ENCODE assay signal across 20 mouse cellular contexts in genomic region chr13:16646649-16647048, GRCm38 (mm10).
DNase-seq lines count a peak whose midpoint lies in the region; ATAC-seq and TF ChIP-seq lines count a peak whose summit lies in the region.
"Had no signal": no experiment of that assay in that cellular context is flagged by ENCODE, and none has a peak within 500 bp of the region (broad histone marks: within the 10 kb centered on the region; RNA-seq: fewer than 3 reads in every experiment).

No protein-coding gene starts in this region.

- TF ChIP-seq CTCF in layer of hippocampus, adult 2 months (conservative IDR thresholded peaks at IDR 0.05), result no peak

- peak; percentile 3 to 10 for DNase-seq in cerebellum, postnatal 10 days
- DNase-seq in cerebellum, adult 11-12 months, result no peak
- DNase-seq in layer of hippocampus, adult 2 months (ENCODE audit: low spot score in 2 of 2), result no peak
- DNase-seq in layer of hippocampus, adult 11-12 months (ENCODE audit: low spot score), result no peak
- DNase-seq: adrenal gland, adult 8-10 months; adrenal gland, postnatal 36 days; cerebellum, adult 11 months; gastrocnemius, postnatal 14 days; heart, adult 2 months; kidney, adult 11 months; kidney, adult 9 months had no signal

- no peaks in the 10 kb centered on the region for H3K27me3 ChIP-seq in forebrain, embryonic 16.5 days (replicated peaks; ENCODE audit: control insufficient read depth, insufficient read depth, low read length)
- no peaks in the 10 kb centered on the region for H3K27me3 ChIP-seq in heart, embryonic 12.5 days (replicated peaks)
- H3K27me3 ChIP-seq in hindbrain, embryonic 16.5 days (replicated peaks; ENCODE audit: control insufficient read depth, insufficient read depth, low read length), result no peaks in the 10 kb centered on the region
- H3K27me3 ChIP-seq: CH12.LX; hindbrain, embryonic 15.5 days had no signal

- peak overlapping the region; percentile 89 for H3K27ac ChIP-seq in layer of hippocampus, adult 2 months
- H3K27ac ChIP-seq in forebrain, embryonic 16.5 days (ENCODE audit: low read length), result peak overlapping the region; percentile 68
- H3K27ac ChIP-seq in heart, embryonic 12.5 days (ENCODE audit: poor library complexity, severe bottlenecking), result no peak overlapping the region
- no peak overlapping the region for H3K27ac ChIP-seq in hindbrain, embryonic 16.5 days (ENCODE audit: low read depth, low read length)
- H3K27ac ChIP-seq: embryonic facial prominence, embryonic 10.5 days; heart, adult 2 months; hindbrain, embryonic 10.5 days; hindbrain, embryonic 15.5 days had no signal

- no peaks in the 10 kb centered on the region for H3K36me3 ChIP-seq in forebrain, embryonic 16.5 days (ENCODE audit: control insufficient read depth, insufficient read depth)
- H3K36me3 ChIP-seq in heart, embryonic 12.5 days, result no peaks in the 10 kb centered on the region
- no peaks in the 10 kb centered on the region for H3K36me3 ChIP-seq in hindbrain, embryonic 16.5 days (ENCODE audit: control insufficient read depth, insufficient read depth, low read length)
- H3K36me3 ChIP-seq: embryonic facial prominence, embryonic 10.5 days; hindbrain, embryonic 10.5 days; hindbrain, embryonic 15.5 days had no signal

- H3K9me3 ChIP-seq in forebrain, embryonic 16.5 days (ENCODE audit: control insufficient read depth, low read length), result no peaks in the 10 kb centered on the region
- no peaks in the 10 kb centered on the region for H3K9me3 ChIP-seq in heart, embryonic 12.5 days (replicated peaks)
- H3K9me3 ChIP-seq in hindbrain, embryonic 16.5 days (ENCODE audit: control insufficient read depth, low read length), result no peaks in the 10 kb centered on the region
- H3K9me3 ChIP-seq: embryonic facial prominence, embryonic 10.5 days; hindbrain, embryonic 10.5 days; hindbrain, embryonic 15.5 days had no signal

- H3K4me3 ChIP-seq in layer of hippocampus, adult 2 months, result no peak overlapping the region
- no peak overlapping the region for H3K4me3 ChIP-seq in forebrain, embryonic 16.5 days (replicated peaks; ENCODE audit: low read length)
- H3K4me3 ChIP-seq in heart, embryonic 12.5 days, result no peak overlapping the region
- no peak overlapping the region for H3K4me3 ChIP-seq in hindbrain, embryonic 16.5 days (ENCODE audit: low read length)
- H3K4me3 ChIP-seq: embryonic facial prominence, embryonic 10.5 days; heart, adult 2 months; hindbrain, embryonic 10.5 days; hindbrain, embryonic 15.5 days had no signal

- H3K9ac ChIP-seq in forebrain, embryonic 16.5 days (replicated peaks; ENCODE audit: low read depth, low read length), result no peak overlapping the region
- no peak overlapping the region for H3K9ac ChIP-seq in heart, embryonic 12.5 days
- no peak overlapping the region for H3K9ac ChIP-seq in hindbrain, embryonic 16.5 days (ENCODE audit: low read depth, low read length)
- H3K9ac ChIP-seq: hindbrain, embryonic 15.5 days had no signal

- peaks cover 26% of the 10 kb centered on the region for H3K4me1 ChIP-seq in forebrain, embryonic 16.5 days (replicated peaks; ENCODE audit: control insufficient read depth, insufficient read depth, low read length)
- no peaks in the 10 kb centered on the region for H3K4me1 ChIP-seq in heart, embryonic 12.5 days (replicated peaks)
- no peaks in the 10 kb centered on the region for H3K4me1 ChIP-seq in hindbrain, embryonic 16.5 days (ENCODE audit: control insufficient read depth, insufficient read depth, low read depth, low read length)
- H3K4me1 ChIP-seq: embryonic facial prominence, embryonic 10.5 days; hindbrain, embryonic 10.5 days; hindbrain, embryonic 15.5 days had no signal

- no peak overlapping the region for H3K4me2 ChIP-seq in forebrain, embryonic 16.5 days (ENCODE audit: low read length)
- H3K4me2 ChIP-seq in heart, embryonic 12.5 days, result no peak overlapping the region
- H3K4me2 ChIP-seq in hindbrain, embryonic 16.5 days (ENCODE audit: low read length), result no peak overlapping the region
- H3K4me2 ChIP-seq: heart, embryonic 11.5 days; hindbrain, embryonic 15.5 days had no signal

- ATAC-seq in forebrain, embryonic 16.5 days, result no peak
- no peak for ATAC-seq in heart, embryonic 12.5 days (ENCODE audit: insufficient number of reproducible peaks, low FRiP score)
- no peak for ATAC-seq in hindbrain, embryonic 16.5 days
- ATAC-seq: inflammation-experienced regulatory T-cells, adult 6 months had no signal

Comparison
In these comparisons a context has a peak if more than half of its experiments do, and no peak if none do; other contexts are left out.
1. DNase-seq: peak in cerebellum, postnatal 10 days (2 of 2); none in cerebellum, adult 11-12 months (single experiment), layer of hippocampus, adult 2 months (0 of 2) and layer of hippocampus, adult 11-12 months (single experiment).
2. H3K27ac ChIP-seq: peak in layer of hippocampus, adult 2 months (single experiment) and forebrain, embryonic 16.5 days (single experiment); none in heart, embryonic 12.5 days (single experiment) and hindbrain, embryonic 16.5 days (single experiment).